Mouse (Mus musculus) retina, postnatal 1 day (tissue): Measurements from ENCODE around the gene Smc5.

Experiments
- DNase-seq: peaks from one replicate; pipeline ENCODE4 v3.0.0-alpha.2; 2012

The Smc5 gene

GRCm38 (mm10) chr19:23188986-23189385 lies 84.7 kb downstream of the Smc5 start:
- DNase-seq = no peak

GRCm38 (mm10) chr19:23187732-23188131 lies 86.0 kb downstream of the Smc5 start:
- DNase-seq = no peak

- DNase-seq = peak; percentile 43
Observed at GRCm38 (mm10) chr19:23184068-23184467, 89.6 kb downstream of the Smc5 start.

DNA sequence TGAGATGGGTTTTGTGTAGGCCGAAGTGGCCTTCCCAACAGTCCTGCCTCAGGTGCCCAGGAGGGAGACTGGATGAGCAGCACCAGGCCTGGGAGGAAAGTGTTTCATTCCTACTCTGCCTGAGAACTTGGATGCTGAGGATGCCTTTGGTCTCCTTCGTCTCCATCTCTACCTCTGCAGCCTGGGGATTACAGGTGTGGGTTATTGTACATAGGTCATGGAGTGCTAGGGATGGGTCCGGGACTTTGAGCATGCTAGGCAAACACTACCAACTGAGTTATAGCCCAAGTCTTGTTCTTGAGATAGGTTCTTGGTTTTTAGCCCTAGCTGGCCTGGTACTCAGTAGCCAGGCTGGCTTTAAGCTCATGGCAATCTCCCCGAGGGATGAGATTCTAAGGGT lies 90.2 kb downstream of the Smc5 start:
- DNase-seq = no peak

- no peak for DNase-seq
Observed at GRCm38 (mm10) chr19:23178533-23178932, 95.2 kb downstream of the Smc5 start.

GRCm38 (mm10) chr19:23175511-23175910 lies 98.2 kb downstream of the Smc5 start:
- DNase-seq = no peak

GRCm38 (mm10) chr19:23175090-23175489 lies 98.6 kb downstream of the Smc5 start:
- DNase-seq = no peak

DNA sequence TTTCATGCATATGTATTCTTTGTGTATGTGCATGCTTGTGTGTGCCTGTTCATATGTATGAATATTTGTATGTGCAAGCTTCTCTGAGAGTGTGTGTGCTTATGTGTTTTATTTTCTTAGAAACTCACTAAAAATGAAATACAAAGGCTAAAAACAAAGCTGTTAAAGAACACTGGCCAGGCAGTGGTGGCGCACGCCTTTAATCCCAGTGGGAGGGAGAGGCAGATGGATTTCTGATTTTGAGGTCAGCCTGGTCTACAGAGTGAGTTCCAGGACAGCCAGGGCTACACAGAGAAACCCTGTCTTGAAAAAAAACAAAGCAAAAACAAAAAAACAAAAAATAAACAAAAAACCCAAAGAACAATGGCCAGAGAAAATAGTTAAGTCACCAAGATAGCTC lies 102.6 kb downstream of the Smc5 start:
- DNase-seq = no peak

DNA sequence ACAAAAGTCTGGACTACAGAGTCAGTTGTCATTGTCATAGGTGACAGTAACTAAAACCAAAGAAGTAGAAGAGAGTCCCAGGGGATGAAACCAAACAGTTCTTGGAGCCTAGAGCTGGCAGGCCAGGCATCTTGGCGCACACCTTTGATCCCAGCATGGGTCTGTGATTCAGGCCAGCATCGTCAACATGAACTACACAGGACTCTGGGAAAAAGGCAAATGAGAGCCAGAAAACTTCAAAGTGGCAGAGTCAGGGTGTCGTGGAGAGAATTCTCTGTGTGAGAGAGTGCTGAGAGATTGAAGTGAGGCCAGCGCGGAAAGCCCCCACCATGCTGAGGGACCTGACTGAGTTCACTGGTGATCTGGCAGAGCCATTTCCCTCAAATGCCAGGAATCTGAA lies 103.2 kb downstream of the Smc5 start:
- DNase-seq = no peak

DNA sequence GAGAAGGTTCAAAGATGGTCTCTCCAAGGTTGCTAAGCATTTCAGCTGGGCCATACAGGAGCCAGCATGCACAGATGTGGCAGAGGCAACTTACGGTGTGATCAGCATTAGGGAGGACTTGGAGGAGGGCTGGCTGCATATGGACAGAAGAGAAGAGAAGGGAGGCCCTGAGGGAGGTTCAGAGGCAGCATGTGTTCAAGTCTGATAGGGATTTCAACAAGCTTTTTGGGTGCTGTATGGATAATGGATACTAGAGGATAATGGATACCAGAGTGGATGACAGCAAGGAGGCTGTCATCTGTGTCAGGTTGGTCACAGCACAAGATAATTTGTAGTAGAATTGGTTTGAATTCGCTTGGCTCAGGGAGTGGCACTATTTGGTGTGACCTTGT lies 104.0 kb downstream of the Smc5 start:
- no peak for DNase-seq

- DNase-seq = no peak
Observed at GRCm38 (mm10) chr19:23168899-23169658, 104.6 kb downstream of the Smc5 start.

GRCm38 (mm10) chr19:23166550-23167284 lies 107.0 kb downstream of the Smc5 start:
- DNase-seq = no peak

- no peak for DNase-seq
Observed at GRCm38 (mm10) chr19:23164651-23165240, 109.0 kb downstream of the Smc5 start.

DNA sequence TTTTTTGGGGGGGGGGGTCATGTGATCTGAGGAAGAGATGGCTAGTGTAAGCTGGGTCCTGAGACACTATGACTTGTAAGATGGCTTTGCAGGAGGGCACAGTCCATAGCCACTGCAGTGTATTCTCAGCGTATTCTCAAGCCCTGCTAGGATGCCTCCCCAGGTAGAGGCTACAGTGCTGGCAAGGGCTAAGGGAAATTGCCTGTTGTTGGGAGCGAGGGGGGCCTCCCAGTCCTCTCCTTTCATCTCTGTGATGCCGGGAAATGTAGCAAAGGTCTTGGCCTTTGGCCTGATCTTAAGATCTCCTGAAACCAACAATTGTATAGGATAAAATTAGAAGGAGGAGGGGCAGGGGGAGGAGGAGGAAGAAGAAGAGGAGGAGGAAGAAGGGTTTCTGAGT lies 110.3 kb downstream of the Smc5 start:
- no peak for DNase-seq

DNA sequence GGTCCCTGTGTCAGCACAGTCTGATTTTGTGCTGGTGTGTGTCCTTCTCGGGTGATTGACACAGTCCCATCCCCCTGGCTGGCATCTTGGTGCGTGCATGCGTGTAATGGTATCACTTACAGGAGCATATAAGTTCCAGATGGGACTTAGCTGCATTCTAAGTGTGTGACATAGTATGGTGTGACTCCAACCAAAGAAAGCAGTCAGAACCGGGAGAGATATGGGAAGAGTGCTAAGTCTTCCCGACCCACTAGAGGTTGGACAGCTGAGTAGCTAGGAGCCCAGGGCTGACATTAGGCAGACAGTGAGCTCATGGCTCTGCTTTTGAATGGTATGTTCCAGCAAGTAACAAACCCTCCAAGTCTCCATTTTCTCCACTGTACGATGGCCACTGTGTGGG lies 110.8 kb downstream of the Smc5 start:
- no peak for DNase-seq

GRCm38 (mm10) chr19:23162387-23162809 lies 111.3 kb downstream of the Smc5 start:
- no peak for DNase-seq

- DNase-seq = no peak
Observed at GRCm38 (mm10) chr19:23159780-23160395, 113.8 kb downstream of the Smc5 start.
